Mouse (Mus musculus) heart, postnatal 0 days (tissue): Measurements from ENCODE around the gene Prkn.

Source experiments
- CTCF ChIP-seq: IDR thresholded peaks from 2 replicates; pipeline ENCODE4 v1.5.1; 2016; ENCODE audit warnings: antibody characterized with exemption, control low read depth, low read depth
- EP300 ChIP-seq: IDR thresholded peaks from 2 replicates; pipeline ENCODE4 v1.6.1; 2016; ENCODE audit warnings: antibody characterized with exemption, low read depth

GRCm38 (mm10) chr17:11607931-11608330 is 767.7 kb downstream of the Prkn start:
- no peak for TF ChIP-seq CTCF
- no peak for TF ChIP-seq EP300
